Mouse (Mus musculus) heart, postnatal 0 days (tissue): ENCODE results near the gene Nsf.

Experiments
- CTCF ChIP-seq: IDR thresholded peaks from 2 replicates; pipeline ENCODE4 v1.5.1; 2016; ENCODE audit warnings: antibody characterized with exemption, control low read depth, low read depth
- EP300 ChIP-seq: IDR thresholded peaks from 2 replicates; pipeline ENCODE4 v1.6.1; 2016; ENCODE audit warnings: antibody characterized with exemption, low read depth

GRCm38 (mm10) chr11:103910531-103910930 lies 43.3 kb downstream of the Nsf start:
- TF ChIP-seq EP300 = no peak
- TF ChIP-seq CTCF = no peak
